Mouse (Mus musculus) embryonic facial prominence, embryonic 15.5 days (tissue): ENCODE measurements around the gene Alk. TPM values are rescaled to one million over a fixed set of nuclear protein-coding genes. Genes with fewer than 3 reads are reported as not detected.

ENCODE experiments used
- ATAC-seq: fragments of 200-750 bp; cut with Nextera tagmentation; 2 replicates; pipeline ENCODE4 v1.8.0; 2017; ENCODE audit warnings: low read depth, moderate TSS enrichment; ENCODE audit not compliant: insufficient number of reproducible peaks, low FRiP score, low TSS enrichment
- H3K27ac ChIP-seq: fragments of 300-500 bp; sonication (generic); replicated peaks from 2 replicates; pipeline ENCODE4 v1.5.1; 2015; ENCODE audit warnings: mild to moderate bottlenecking, inconsistent platforms
- H3K27me3 ChIP-seq: fragments of 300-500 bp; sonication (generic); 2 replicates; pipeline ENCODE4 v1.6.1; 2015; ENCODE audit warnings: inconsistent platforms
- H3K36me3 ChIP-seq: fragments of 300-500 bp; sonication (generic); 2 replicates; pipeline ENCODE4 v1.6.1; 2015; ENCODE audit warnings: mild to moderate bottlenecking, inconsistent platforms
- H3K4me1 ChIP-seq: fragments of 300-500 bp; sonication (generic); 2 replicates; pipeline ENCODE4 v1.6.1; 2015; ENCODE audit warnings: inconsistent platforms
- H3K4me2 ChIP-seq: fragments of 300-500 bp; sonication (generic); replicated peaks from 2 replicates; pipeline ENCODE4 v1.6.1; 2015; ENCODE audit warnings: mild to moderate bottlenecking, inconsistent platforms
- H3K4me3 ChIP-seq: fragments of 300-500 bp; sonication (generic); replicated peaks from 2 replicates; pipeline ENCODE4 v1.5.1; 2015; ENCODE audit warnings: mild to moderate bottlenecking, inconsistent platforms
- H3K9ac ChIP-seq: fragments of 300-500 bp; sonication (generic); 2 replicates; pipeline ENCODE4 v1.6.1; 2015; ENCODE audit warnings: inconsistent platforms
- H3K9me3 ChIP-seq: fragments of 300-500 bp; sonication (generic); replicated peaks from 2 replicates; pipeline ENCODE4 v1.6.1; 2016; ENCODE audit warnings: inconsistent platforms
- WGBS: fragments of 180-500 bp; shearing (Covaris S2); methylation state at CpG from one replicate; pipeline ENCODE4 v1.1.7; 2015; 5-methylcytosine and 5-hydroxymethylcytosine counted together
- polyA plus RNA-seq: library from polyadenylated mRNA; unstranded; fragments of >200 nt; fragmentation: Nextera tagmentation; extraction: Ambion mirVana; gene quantifications from 2 replicates; pipeline ENCODE4 v1.2.1, GENCODE M21; 2015

Gene Alk
- polyA plus RNA-seq, 1 experiment from 2014 or later, result 0.52 TPM

GRCm38 (mm10) chr17:71826603-71827002 lies 777.8 kb downstream of the Alk start:
- H3K9me3 ChIP-seq, result no peaks in the 10 kb centered on the region
- no peak overlapping the region for H3K4me2 ChIP-seq
- peaks cover 5% of the 10 kb centered on the region; the same call in 1 of the 2 replicates for H3K36me3 ChIP-seq
- no peaks in the 10 kb centered on the region for H3K4me1 ChIP-seq
- H3K27me3 ChIP-seq, result no peaks in the 10 kb centered on the region
- no peak overlapping the region for H3K27ac ChIP-seq
- H3K9ac ChIP-seq, result no peak overlapping the region
- 82% methylated on average over 3 of the region's 3 CpGs for WGBS
- H3K4me3 ChIP-seq, result no peak overlapping the region
- ATAC-seq, result no peak

GRCm38 (mm10) chr17:71823622-71824306 lies 780.7 kb downstream of the Alk start:
- H3K27ac ChIP-seq, result no peak overlapping the region
- no peak overlapping the region for H3K9ac ChIP-seq
- ATAC-seq, result no peak
- H3K4me3 ChIP-seq, result no peak overlapping the region
- no peaks in the 10 kb centered on the region for H3K27me3 ChIP-seq
- no peak overlapping the region for H3K4me2 ChIP-seq
- no peaks in the 10 kb centered on the region for H3K9me3 ChIP-seq
- WGBS, result 74% methylated on average over 8 of the region's 8 CpGs
- no peaks in the 10 kb centered on the region for H3K4me1 ChIP-seq
- H3K36me3 ChIP-seq, result peaks cover 15% of the 10 kb centered on the region

Other genes with a start within 250 kb of the Alk start
- 54.2 and 56.9 TPM in 2 replicates for gene Ypel5, start 231.8 kb upstream of the Alk start, polyA plus RNA-seq